Mouse (Mus musculus): ENCODE measurements around the gene Ahsg. TPM values are rescaled to one million over a fixed set of nuclear protein-coding genes. Genes with fewer than 3 reads are reported as not detected.

Ahsg gene
- polyA plus RNA-seq (2015; fragmentation: Nextera tagmentation; extraction: Ambion mirVana) = 4.4 and 20.6 TPM in 2 replicates

DNA sequence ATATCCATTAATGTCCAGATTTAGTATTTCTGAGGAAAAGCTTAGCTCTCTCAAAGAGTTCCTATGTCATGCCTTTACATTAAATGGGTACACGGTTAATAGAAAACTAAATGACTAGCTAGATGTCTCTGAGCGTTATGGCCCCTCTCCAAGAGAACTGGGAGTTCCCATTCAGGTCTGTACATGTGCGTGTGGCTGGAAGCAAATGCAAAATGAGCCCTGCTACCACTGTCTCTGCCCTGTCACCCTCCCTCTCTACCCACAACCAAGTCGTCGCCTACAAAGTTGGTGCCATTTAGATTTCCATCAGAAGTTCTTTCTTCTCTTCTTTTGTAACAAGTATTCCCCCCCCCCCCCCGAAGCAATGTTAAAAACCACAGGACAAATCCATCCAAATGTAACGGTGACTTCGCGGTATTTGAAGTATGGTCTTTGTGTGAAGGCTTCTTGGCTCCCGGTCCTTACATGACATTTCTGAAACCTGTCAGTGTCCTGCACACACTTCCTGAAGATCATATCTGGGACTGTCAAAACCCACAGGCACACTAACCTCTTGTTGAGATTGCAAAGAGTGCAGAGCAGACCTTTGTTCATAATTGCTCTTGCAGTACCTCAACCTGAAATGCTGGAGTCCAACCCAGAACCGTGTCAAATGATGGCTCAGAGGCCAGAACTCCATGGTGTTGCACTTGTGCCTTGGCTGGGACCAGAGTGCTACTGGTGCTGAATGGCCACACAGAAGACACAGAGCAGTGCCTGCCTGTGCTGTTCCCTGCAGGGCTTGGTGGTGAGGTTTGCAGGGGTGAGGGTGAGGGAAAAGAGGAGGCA lies at the start of gene Ahsg:
Gene Ahsg (plus strand): TSS at position 595 of the 828 bp plus-strand sequence.

DNA sequence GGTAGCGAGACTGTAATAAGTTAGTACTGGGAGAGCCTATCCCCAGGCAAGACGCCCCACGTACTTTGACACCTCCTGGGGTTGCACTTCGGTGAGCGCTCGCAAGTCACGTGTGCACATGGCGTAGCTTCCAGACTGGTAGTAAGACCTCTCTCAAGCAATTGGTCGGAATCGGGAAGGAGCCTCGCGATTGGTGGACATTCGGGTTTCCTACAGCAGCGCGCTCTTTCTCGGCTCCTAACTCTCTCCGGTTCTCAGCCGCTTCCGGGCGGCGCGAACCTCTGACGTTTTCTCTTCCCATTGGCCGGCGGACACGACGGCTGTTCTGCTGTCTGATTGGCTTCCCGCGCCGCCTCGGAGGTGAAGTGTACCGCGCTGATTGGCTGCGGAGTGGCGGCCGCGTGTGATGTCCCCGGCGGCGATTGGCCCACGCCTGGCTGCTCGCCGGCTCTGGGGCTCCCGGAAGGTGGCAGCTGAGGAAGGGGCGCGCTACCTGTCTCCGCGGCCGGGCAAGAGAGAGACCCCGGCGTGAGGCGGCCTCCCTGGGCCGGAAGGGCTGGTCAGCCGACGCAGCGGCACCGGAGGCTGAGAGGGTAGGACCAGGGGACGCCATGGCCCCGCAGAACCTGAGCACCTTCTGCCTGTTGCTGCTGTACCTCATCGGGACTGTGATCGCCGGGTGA lies 33.5 kb upstream of the Ahsg start, which contains the start of the genes Tbccd1 and Dnajb11:
Gene Tbccd1 (minus strand): TSS at position 239 of the 683 bp plus-strand sequence.
Gene Dnajb11 (plus strand): TSS at position 415 of the 683 bp plus-strand sequence.

DNA sequence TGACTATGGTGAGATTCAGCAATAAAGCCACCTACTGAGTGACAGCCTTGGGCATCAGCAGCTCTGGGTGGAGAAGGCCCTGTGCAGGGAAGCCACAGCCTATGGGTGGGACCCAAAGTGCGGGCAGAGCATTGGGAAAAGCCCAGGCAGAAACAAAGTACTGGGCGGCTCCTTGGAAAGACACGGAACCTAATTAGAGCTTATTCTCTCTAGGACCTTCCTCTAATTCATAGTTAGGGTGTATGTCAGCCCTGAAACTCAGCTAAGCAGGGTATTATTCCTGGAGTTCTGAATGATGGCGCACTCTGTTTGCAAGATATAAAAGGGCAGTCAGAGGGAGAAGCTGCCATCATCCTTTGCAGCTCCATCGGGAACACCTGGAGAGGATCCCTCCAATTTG lies 27.0 kb downstream of the Ahsg start, which contains the start of gene Fetub:
Gene Fetub (plus strand): TSS at position 301 of the 400 bp plus-strand sequence.

Other genes starting within 250 kb of the Ahsg start
- 0.60 and 0.81 TPM in 2 replicates for gene Dgkg, start 234.1 kb upstream of the Ahsg start, polyA plus RNA-seq (2015; fragmentation: Nextera tagmentation; extraction: Ambion mirVana)
- not detected in 2 replicates for gene Crygs, start 79.7 kb upstream of the Ahsg start, polyA plus RNA-seq (2015; fragmentation: Nextera tagmentation; extraction: Ambion mirVana)
- gene Tbccd1, start 33.6 kb upstream of the Ahsg start, polyA plus RNA-seq (2015; fragmentation: Nextera tagmentation; extraction: Ambion mirVana) = 9.9 and 13.0 TPM in 2 replicates
- gene Dnajb11, start 33.4 kb upstream of the Ahsg start, polyA plus RNA-seq (2015; fragmentation: Nextera tagmentation; extraction: Ambion mirVana) = 54.1 and 62.4 TPM in 2 replicates
- gene Fetub, start 27.1 kb downstream of the Ahsg start, polyA plus RNA-seq (2015; fragmentation: Nextera tagmentation; extraction: Ambion mirVana) = 0.35 and 0.71 TPM in 2 replicates
- 0.29 TPM in 1 of 2 replicates, not detected in the other for gene Hrg, start 59.8 kb downstream of the Ahsg start, polyA plus RNA-seq (2015; fragmentation: Nextera tagmentation; extraction: Ambion mirVana)
- 0.11 and 0.42 TPM in 2 replicates for gene Kng2, start 138.2 kb downstream of the Ahsg start, polyA plus RNA-seq (2015; fragmentation: Nextera tagmentation; extraction: Ambion mirVana)
- 1.2 and 5.4 TPM in 2 replicates for gene Kng1, start 166.6 kb downstream of the Ahsg start, polyA plus RNA-seq (2015; fragmentation: Nextera tagmentation; extraction: Ambion mirVana)
- gene Eif4a2, start 216.2 kb downstream of the Ahsg start, polyA plus RNA-seq (2015; fragmentation: Nextera tagmentation; extraction: Ambion mirVana) = 121 and 149 TPM in 2 replicates
- gene Rfc4, start 236.5 kb downstream of the Ahsg start, polyA plus RNA-seq (2015; fragmentation: Nextera tagmentation; extraction: Ambion mirVana) = 31.9 and 41.1 TPM in 2 replicates

All from urinary bladder, postnatal 0 days (tissue).